ENCODE assay signal across 22 mouse cellular contexts in the genomic region with DNA sequence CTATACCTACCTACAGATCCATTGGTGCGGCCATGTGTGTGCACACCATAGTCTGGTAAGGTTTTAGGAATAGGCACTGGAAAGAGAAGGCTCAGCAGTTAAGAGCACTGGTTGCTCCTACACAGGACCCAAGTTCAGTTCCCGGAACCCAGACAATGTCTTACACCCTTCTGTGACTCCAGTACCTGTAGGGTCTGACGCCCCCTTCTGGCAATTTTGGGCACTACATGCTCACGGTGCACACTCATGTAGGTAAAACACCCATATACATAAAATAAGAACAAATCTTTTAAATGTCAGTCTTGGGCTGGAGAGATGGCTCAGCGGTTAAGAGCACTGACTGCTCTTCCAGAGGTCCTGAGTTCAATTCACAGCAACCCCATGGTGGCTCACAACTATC. TPM values are rescaled to one million over a fixed set of nuclear protein-coding genes. Genes with fewer than 3 reads are reported as not detected.
A peak's percentile ranks its signal among the peaks of the same experiment; 100 is the strongest.
DNase-seq lines count a peak whose midpoint lies in the region; ATAC-seq and TF ChIP-seq lines count a peak whose summit lies in the region.
"Had no signal": no experiment of that assay in that cellular context is flagged by ENCODE, and none has a peak within 500 bp of the region (broad histone marks: within the 10 kb centered on the region; RNA-seq: fewer than 3 reads in every experiment).

No protein-coding gene starts in this region.

- 87% methylated on average over 5 of the region's 5 CpGs for WGBS in kidney, adult 2 months
- WGBS in liver, embryonic 14.5 days (ENCODE audit: insufficient replicate concordance) = 73% methylated on average over 5 of the region's 5 CpGs

- DNase-seq in kidney, adult 2 months = no peak
- DNase-seq in kidney, postnatal 14 days = no peak
- peak; percentile 27 for DNase-seq in 416B (ENCODE audit: low read depth)
- DNase-seq in ES-CJ7 (ENCODE audit: low read depth, low spot score) = peak; percentile 51
- no peak for DNase-seq in liver, embryonic 14.5 days (ENCODE audit: low read depth in 3 of 3, low spot score in 3 of 3)
- DNase-seq in ovary, postnatal 10 days (ENCODE audit: low spot score) = no peak
- DNase-seq in left cerebral cortex, postnatal 10 days (ENCODE audit: extremely low spot score in 1 of 2, low spot score in 2 of 2) = no peak
- DNase-seq: adrenal gland, adult 2 months; cerebellum, adult 9-10 months; embryo, embryonic 11 days; heart, adult 11 months; kidney, adult 18-20 months; lung, adult 18-20 months; retina, postnatal 1 day; thymus, postnatal 4 days had no signal

- H3K27me3 ChIP-seq in kidney, adult 2 months (replicated peaks; ENCODE audit: control insufficient read depth, insufficient read depth, low read length) = no peaks in the 10 kb centered on the region
- no peaks in the 10 kb centered on the region for H3K27me3 ChIP-seq in liver, embryonic 14.5 days (ENCODE audit: control insufficient read depth, insufficient read depth, low read length)
- H3K27me3 ChIP-seq: forebrain, embryonic 15.5 days; heart, embryonic 15.5 days; hindbrain, embryonic 12.5 days; neural tube, embryonic 12.5 days had no signal

- no peaks in the 10 kb centered on the region for H3K36me3 ChIP-seq in kidney, adult 2 months (ENCODE audit: control insufficient read depth, insufficient read depth, low read length)
- no peaks in the 10 kb centered on the region for H3K36me3 ChIP-seq in liver, embryonic 14.5 days (replicated peaks; ENCODE audit: control insufficient read depth, insufficient read depth, low read depth)
- H3K36me3 ChIP-seq: forebrain, embryonic 15.5 days; heart, embryonic 15.5 days; hindbrain, embryonic 12.5 days; limb, embryonic 10.5 days; neural tube, embryonic 12.5 days had no signal

- H3K9me3 ChIP-seq in liver, embryonic 14.5 days (ENCODE audit: control insufficient read depth, low read length) = peaks cover 2% of the 10 kb centered on the region; the same call in 1 of the 2 replicates
- H3K9me3 ChIP-seq: forebrain, embryonic 15.5 days; heart, embryonic 15.5 days; hindbrain, embryonic 12.5 days; limb, embryonic 10.5 days; neural tube, embryonic 12.5 days had no signal

- no peak for ATAC-seq in liver, embryonic 14.5 days (ENCODE audit: insufficient read depth)
- ATAC-seq: forebrain, embryonic 15.5 days had no signal

- no peak overlapping the region for H3K4me2 ChIP-seq in liver, embryonic 14.5 days (ENCODE audit: low read depth)
- H3K4me2 ChIP-seq: forebrain, embryonic 15.5 days; heart, embryonic 15.5 days; hindbrain, embryonic 12.5 days; neural tube, embryonic 12.5 days had no signal

- H3K4me3 ChIP-seq in kidney, adult 2 months (ENCODE audit: insufficient read depth, low read depth, low read length) = no peak overlapping the region
- no peak overlapping the region for H3K4me3 ChIP-seq in liver, embryonic 14.5 days (ENCODE audit: insufficient read depth in 1 of 2, low read depth in 2 of 2, low read length in 2 of 2)
- H3K4me3 ChIP-seq: forebrain, embryonic 15.5 days; heart, embryonic 15.5 days; hindbrain, embryonic 12.5 days; limb, embryonic 10.5 days; neural tube, embryonic 12.5 days had no signal

- H3K4me1 ChIP-seq in kidney, adult 2 months (ENCODE audit: control insufficient read depth, insufficient read depth, low read length) = no peaks in the 10 kb centered on the region
- no peaks in the 10 kb centered on the region for H3K4me1 ChIP-seq in liver, embryonic 14.5 days (replicated peaks; ENCODE audit: control insufficient read depth in 2 of 2, insufficient read depth in 2 of 2, low read length in 1 of 2)
- H3K4me1 ChIP-seq: forebrain, embryonic 15.5 days; heart, embryonic 15.5 days; hindbrain, embryonic 12.5 days; neural tube, embryonic 12.5 days had no signal

- H3K27ac ChIP-seq in kidney, adult 2 months (ENCODE audit: insufficient read depth, low read depth, low read length) = no peak overlapping the region
- H3K27ac ChIP-seq in liver, embryonic 14.5 days = no peak overlapping the region
- H3K27ac ChIP-seq: forebrain, embryonic 15.5 days; heart, embryonic 15.5 days; hindbrain, embryonic 12.5 days; limb, embryonic 10.5 days; neural tube, embryonic 12.5 days had no signal

- intact Hi-C loops in left cerebral cortex, postnatal 10 days (cut with DNase I) = no loop called here

- no peak for TF ChIP-seq POLR2A in kidney, adult 2 months (IDR thresholded peaks at IDR 0.05; ENCODE audit: low read depth, low read length)

- no peak overlapping the region for H3K9ac ChIP-seq in liver, embryonic 14.5 days (replicated peaks)
- H3K9ac ChIP-seq: forebrain, embryonic 15.5 days; heart, embryonic 15.5 days; hindbrain, embryonic 12.5 days; neural tube, embryonic 12.5 days had no signal

- no peak for TF ChIP-seq EP300 in liver, embryonic 14.5 days (IDR thresholded peaks at IDR 0.05; ENCODE audit: low read depth)

- peak; percentile 24; the same call in 1 of the 2 replicates for TF ChIP-seq CTCF in kidney, adult 2 months (conservative IDR thresholded peaks at IDR 0.05; ENCODE audit: insufficient read depth, insufficient read length, low read depth, low read length)
- peak; percentile 55 for TF ChIP-seq CTCF in liver, embryonic 14.5 days (IDR thresholded peaks at IDR 0.05; ENCODE audit: low read depth)

RNA-seq across cellular contexts. Expression of gene Srrm1, which starts 20.2 kb away (rescaled TPM):
- 17.1 and 21.6 TPM in 2 replicates for polyA plus RNA-seq in kidney, adult 2 months (2012; rRNA removed)
- polyA plus RNA-seq in liver, embryonic 14.5 days (2012; rRNA removed) = 26.7 and 43.6 TPM in 2 replicates
- polyA plus RNA-seq in liver, embryonic 14.5 days (2014; fragmentation: Nextera tagmentation; extraction: Ambion mirVana) = 94.8 and 99.4 TPM in 2 replicates
- total RNA-seq in left cerebral cortex, postnatal 10 days (2021) = 100 to 1,000 TPM; 133 to 134 TPM

RNA-seq across cellular contexts. Expression of gene Ncmap, which starts 24.7 kb away (rescaled TPM):
- polyA plus RNA-seq in kidney, adult 2 months (2012; rRNA removed) = 0.75 and 0.88 TPM in 2 replicates
- polyA plus RNA-seq in liver, embryonic 14.5 days (2012; rRNA removed) = 0.04 and 0.08 TPM in 2 replicates
- 0.06 TPM in 1 of 2 replicates, not detected in the other for polyA plus RNA-seq in liver, embryonic 14.5 days (2014; fragmentation: Nextera tagmentation; extraction: Ambion mirVana)
- total RNA-seq in left cerebral cortex, postnatal 10 days (2021) = under 1 TPM; 0.36 to 0.54 TPM
- total RNA-seq: CH12.LX; megakaryocyte, adult 5-6 weeks had no signal

Comparison
In these comparisons a context has a peak if more than half of its experiments do, and no peak if none do; other contexts are left out.
1. DNase-seq: peak in 416B (single experiment) and ES-CJ7 (single experiment); none in kidney, adult 2 months (single experiment), kidney, postnatal 14 days (single experiment), liver, embryonic 14.5 days (0 of 3), ovary, postnatal 10 days (single experiment) and left cerebral cortex, postnatal 10 days (0 of 2).